Mouse (Mus musculus) CH12.LX (cell line): ENCODE measurements around the gene March10. TPM values are rescaled to one million over a fixed set of nuclear protein-coding genes. Genes with fewer than 3 reads are reported as not detected.

ENCODE experiments used
- DNase-seq: peaks from one replicate; pipeline ENCODE4 v3.0.0-alpha.2; 2013; ENCODE audit errors: extremely low read depth
- H3K27ac ChIP-seq: 2 replicates; pipeline ENCODE4 v1.5.1; 2012; ENCODE audit warnings: low read depth, mild to moderate bottlenecking, control low read depth, moderate library complexity; ENCODE audit not compliant: insufficient read depth
- H3K27me3 ChIP-seq: replicated peaks from 2 replicates; pipeline ENCODE3; 2012; ENCODE audit warnings: inconsistent platforms
- H3K36me3 ChIP-seq, 2 experiments: replicated peaks in 1 of 2; 2 replicates each; pipeline versions ENCODE3 to v1.6.1; 2012; ENCODE audit warnings: inconsistent platforms in 1 of 2, low read length in 1 of 2, mild to moderate bottlenecking in 1 of 2, mixed read lengths in 1 of 2, moderate library complexity in 1 of 2; ENCODE audit not compliant: control insufficient read depth in 1 of 2, insufficient read depth in 1 of 2
- H3K4me1 ChIP-seq, 2 experiments: 2 replicates each; pipeline ENCODE4 v1.6.1; 2012; ENCODE audit warnings: inconsistent platforms in 1 of 2, moderate library complexity in 1 of 2; ENCODE audit not compliant: insufficient read depth in 2 of 2, control insufficient read depth in 1 of 2
- H3K4me2 ChIP-seq: 2 replicates; pipeline ENCODE4 v1.6.1; 2012; ENCODE audit warnings: low read depth, mild to moderate bottlenecking, control low read depth; ENCODE audit not compliant: poor library complexity, insufficient read depth, severe bottlenecking
- H3K4me3 ChIP-seq, 3 experiments: fragments of 150-350 bp in 1 of 3; sonication (generic) in 1 of 3; replicated peaks in 1 of 3; 2 replicates each; pipeline versions ENCODE3 to v1.5.1; 2011 to 2012; ENCODE audit warnings: low read depth in 2 of 3, low read length in 2 of 3, mild to moderate bottlenecking in 2 of 3, moderate library complexity in 2 of 3, control low read depth in 1 of 3, improper control_type of control experiment in 1 of 3, inconsistent platforms in 1 of 3, mixed read lengths in 1 of 3; ENCODE audit not compliant: poor library complexity in 1 of 3
- H3K79me2 ChIP-seq: replicated peaks from 2 replicates; pipeline ENCODE4 v1.6.1; 2012; ENCODE audit warnings: mild to moderate bottlenecking, moderate library complexity; ENCODE audit not compliant: control insufficient read depth, poor library complexity, insufficient read depth, severe bottlenecking; ENCODE audit errors: extremely low read depth
- H3K9ac ChIP-seq: 2 replicates; pipeline ENCODE4 v1.6.1; 2012; ENCODE audit warnings: low read depth, mild to moderate bottlenecking, control low read depth, moderate library complexity; ENCODE audit not compliant: insufficient read depth
- H3K9me3 ChIP-seq: replicated peaks from 2 replicates; pipeline ENCODE3; 2012; ENCODE audit warnings: low read length, inconsistent platforms, mixed read lengths
- BHLHE40 ChIP-seq: IDR thresholded peaks from 2 replicates; pipeline ENCODE4 v1.6.1; 2011; ENCODE audit warnings: mild to moderate bottlenecking, low read depth, low read length, improper control_type of control experiment
- ELF1 ChIP-seq: IDR thresholded peaks from 2 replicates; pipeline ENCODE4 v1.6.1; 2014; ENCODE audit warnings: low read depth, mild to moderate bottlenecking, inconsistent platforms, low read length, improper control_type of control experiment
- EP300 ChIP-seq: IDR thresholded peaks from 2 replicates; pipeline ENCODE4 v1.6.1; 2011; ENCODE audit warnings: low read length, improper control_type of control experiment
- GABPA ChIP-seq: IDR thresholded peaks from 2 replicates; pipeline ENCODE4 v1.6.1; 2012; ENCODE audit warnings: low read depth, low read length, improper control_type of control experiment, inconsistent platforms; ENCODE audit not compliant: insufficient replicate concordance
- HCFC1 ChIP-seq: IDR thresholded peaks from 2 replicates; pipeline ENCODE4 v1.6.1; 2012; ENCODE audit warnings: low read depth, mild to moderate bottlenecking, inconsistent platforms, low read length, improper control_type of control experiment
- JUN ChIP-seq: IDR thresholded peaks from 2 replicates; pipeline ENCODE4 v1.6.1; 2011; ENCODE audit warnings: low read depth, mild to moderate bottlenecking, low read length, improper control_type of control experiment, moderate library complexity; ENCODE audit not compliant: insufficient read depth
- MAX ChIP-seq: IDR thresholded peaks from 2 replicates; pipeline ENCODE4 v1.6.1; 2011; ENCODE audit warnings: low read length, improper control_type of control experiment
- MXI1 ChIP-seq: IDR thresholded peaks from 2 replicates; pipeline ENCODE4 v1.6.1; 2011; ENCODE audit warnings: mild to moderate bottlenecking, low read depth, low read length, improper control_type of control experiment
- MYC ChIP-seq: IDR thresholded peaks from 2 replicates; pipeline ENCODE4 v1.6.1; 2011; ENCODE audit warnings: low read depth, mild to moderate bottlenecking, improper control_type of control experiment, low read length
- POLR2A ChIP-seq: IDR thresholded peaks from 2 replicates; pipeline ENCODE4 v1.6.1; 2011; ENCODE audit warnings: low read depth, mild to moderate bottlenecking, improper control_type of control experiment, low read length
- RCOR1 ChIP-seq: conservative IDR thresholded peaks from 2 replicates; pipeline ENCODE4 v1.6.1; 2012; ENCODE audit warnings: low read depth, mild to moderate bottlenecking, inconsistent platforms, low read length, improper control_type of control experiment
- TBP ChIP-seq: conservative IDR thresholded peaks from 2 replicates; pipeline ENCODE4 v1.6.1; 2011; ENCODE audit warnings: low read depth, low read length, improper control_type of control experiment
- ZC3H11A ChIP-seq: IDR thresholded peaks from 2 replicates; pipeline ENCODE4 v1.6.1; 2012; ENCODE audit warnings: low read depth, mild to moderate bottlenecking, inconsistent platforms, low read length, improper control_type of control experiment
- ZKSCAN1 ChIP-seq: IDR thresholded peaks from 2 replicates; pipeline ENCODE4 v1.6.1; 2012; ENCODE audit warnings: low read depth, inconsistent platforms, low read length, improper control_type of control experiment, borderline replicate concordance
- ZMIZ1 ChIP-seq: IDR thresholded peaks from 2 replicates; pipeline ENCODE4 v1.6.1; 2012; ENCODE audit warnings: low read depth, mild to moderate bottlenecking, inconsistent platforms, low read length, improper control_type of control experiment
- dilution Hi-C: fragments of 300-500 bp; cut with MboI; formaldehyde crosslinking; loops from 2 replicates; pipeline ENCODE4 v1.14.3; 2020; ENCODE audit warnings: low sequenced_read_pairs; ENCODE audit not compliant: extremely low pct_unique_long_range_greater_than_20kb, extremely low pct_ligation_motif_present
- in situ Hi-C: fragments of 300-500 bp; cut with MboI; formaldehyde crosslinking; loops from 3 replicates; pipeline ENCODE4 v1.14.3; 2019; ENCODE audit warnings: low sequenced_read_pairs, low pct_ligation_motif_present, low pct_unique_long_range_greater_than_20kb, mixed read lengths
- polyA plus RNA-seq: library from polyadenylated mRNA; unstranded; fragments of >175 nt; gene quantifications from 2 replicates; pipeline ENCODE4 v1.2.1, GENCODE M21; 2012; ENCODE audit warnings: low read depth; ENCODE audit not compliant: insufficient read length
- total RNA-seq, 2 experiments: library from RNA; depleted of rRNA; stranded (reverse); fragments of 300-350 nt in 1 of 2; fragments of >200 nt in 1 of 2; gene quantifications; 2 replicates each; pipeline ENCODE4 v1.2.3; 2012 to 2014

Gene March10
- total and polyA plus RNA-seq, 3 experiments, result not detected

- Histone ChIP-seq H3K4me3 (no peak overlapping the region), H3K4me2 (no peak overlapping the region), H3K9ac (no peak overlapping the region), H3K27me3 (no peaks in the 10 kb centered on the region), H3K9me3 (no peaks in the 10 kb centered on the region), H3K79me2 (no peaks in the 10 kb centered on the region), H3K36me3 (no peaks in the 10 kb centered on the region), H3K4me1 (peaks cover 6 to 23% of the 10 kb centered on the region in 2 experiments; a peak in 3 of 4 replicates), H3K27ac (no peak overlapping the region)
- in situ Hi-C loops (loop anchor here (10.0 kb wide), 1 partner anchor 147 kb away; no protein-coding TSS in a partner anchor), dilution Hi-C loops (no loop called here)
- DNase-seq, result no peak
- TF ChIP-seq EP300 (no peak), POLR2A (no peak), HCFC1 (no peak), ELF1 (no peak), ZC3H11A (no peak), JUN (no peak), MYC (no peak), BHLHE40 (no peak), ZMIZ1 (no peak), RCOR1 (no peak), ZKSCAN1 (no peak), TBP (no peak)
Observed at GRCm38 (mm10) chr11:105447661-105448060, 8.9 kb downstream of the March10 start.

- dilution Hi-C loops (no loop called here), in situ Hi-C loops (loop anchor here (10.0 kb wide), 1 partner anchor 149 kb away; no protein-coding TSS in a partner anchor)
- H3K4me3 ChIP-seq, result no peak overlapping the region
- no peaks in the 10 kb centered on the region for H3K27me3 ChIP-seq
- no peaks in the 10 kb centered on the region for H3K9me3 ChIP-seq
- no peaks in the 10 kb centered on the region for H3K79me2 ChIP-seq
- H3K9ac ChIP-seq, result no peak overlapping the region
- no peak for TF ChIP-seq MAX
- TF ChIP-seq MXI1, result no peak
- H3K4me1 ChIP-seq, result peaks cover 6 to 23% of the 10 kb centered on the region in 2 experiments; a peak in 3 of 4 replicates
- H3K27ac ChIP-seq, result no peak overlapping the region
- DNase-seq, result no peak
- H3K36me3 ChIP-seq, result no peaks in the 10 kb centered on the region
- no peak overlapping the region for H3K4me2 ChIP-seq
Observed at GRCm38 (mm10) chr11:105446221-105446620, 10.3 kb downstream of the March10 start.

DNA sequence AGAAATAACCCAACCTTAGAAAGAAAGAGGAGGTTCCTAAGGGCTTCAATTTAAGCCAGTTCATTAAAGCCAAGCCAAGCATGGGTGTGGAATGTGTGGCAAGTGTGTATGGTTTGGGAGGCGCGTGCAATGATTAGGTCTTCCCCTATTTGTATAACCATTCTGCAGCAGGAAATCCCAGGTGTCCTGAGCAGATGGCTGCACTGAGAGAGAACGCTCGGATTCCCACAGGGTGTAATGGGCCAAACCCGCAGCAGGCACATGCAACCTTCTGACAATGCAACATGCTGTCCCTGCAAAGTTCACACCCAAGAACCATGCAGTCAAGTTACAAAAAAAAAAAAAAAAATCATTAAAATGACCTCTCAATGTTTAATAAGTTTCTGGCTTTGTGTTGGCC, 10.8 kb downstream of the March10 start:
- H3K79me2 ChIP-seq, result no peaks in the 10 kb centered on the region
- in situ Hi-C loops, result loop anchor here (10.0 kb wide), 1 partner anchor 149 kb away; no protein-coding TSS in a partner anchor
- H3K36me3 ChIP-seq, result no peaks in the 10 kb centered on the region
- no peak for DNase-seq
- H3K9ac ChIP-seq, result no peak overlapping the region
- no peak overlapping the region for H3K4me2 ChIP-seq
- TF ChIP-seq BHLHE40 (0 out of 2 replicates have a peak, but pooled peaks have one; percentile 5), GABPA (no peak)
- TF ChIP-seq, all 38 proteins: peak for 1
- Histone ChIP-seq H3K27me3 (no peaks in the 10 kb centered on the region), H3K4me3 (no peak overlapping the region), H3K4me1 (peaks cover 6 to 23% of the 10 kb centered on the region in 2 experiments; a peak in 3 of 4 replicates), H3K9me3 (no peaks in the 10 kb centered on the region), H3K27ac (no peak overlapping the region)
- dilution Hi-C loops, result no loop called here
